ENCODE assay signal across 9 mouse cellular contexts in genomic region chr7:144775804-144776447, GRCm38 (mm10). TPM values are rescaled to one million over a fixed set of nuclear protein-coding genes. Genes with fewer than 3 reads are reported as not detected.
DNase-seq lines count a peak whose midpoint lies in the region; ATAC-seq and TF ChIP-seq lines count a peak whose summit lies in the region.
"Had no signal": no experiment of that assay in that cellular context is flagged by ENCODE, and none has a peak within 500 bp of the region (broad histone marks: within the 10 kb centered on the region; RNA-seq: fewer than 3 reads in every experiment).

No protein-coding gene starts in this region.

- peak; percentile 91 for TF ChIP-seq CTCF in gastrocnemius, adult 2 months (IDR thresholded peaks at IDR 0.05)
- TF ChIP-seq CTCF in left cerebral cortex, adult 2 months (IDR thresholded peaks at IDR 0.05), result peak; percentile 94

- intact Hi-C loops in gastrocnemius, adult 2 months (cut with DNase I), result loop anchor here (1.0 to 5.0 kb wide), 3 partner anchors 187 to 559 kb away; no protein-coding TSS in a partner anchor
- intact Hi-C loops in left cerebral cortex, adult 2 months (cut with DNase I), result loop anchor here (1.0 to 10.0 kb wide), 2 partner anchors 189 to 701 kb away; no protein-coding TSS in a partner anchor

- no peaks in the 10 kb centered on the region for H3K9me3 ChIP-seq in hindbrain, embryonic 16.5 days (ENCODE audit: control insufficient read depth, low read length)

- H3K4me2 ChIP-seq in hindbrain, embryonic 16.5 days (ENCODE audit: low read length), result no peak overlapping the region

- no peaks in the 10 kb centered on the region for H3K4me1 ChIP-seq in hindbrain, embryonic 16.5 days (ENCODE audit: control insufficient read depth, insufficient read depth, low read depth, low read length)

- no peak overlapping the region for H3K9ac ChIP-seq in hindbrain, embryonic 16.5 days (ENCODE audit: low read depth, low read length)

- no peaks in the 10 kb centered on the region for H3K36me3 ChIP-seq in hindbrain, embryonic 16.5 days (ENCODE audit: control insufficient read depth, insufficient read depth, low read length)

- no peak overlapping the region for H3K4me3 ChIP-seq in gastrocnemius, adult 2 months
- no peak overlapping the region for H3K4me3 ChIP-seq in hindbrain, embryonic 16.5 days (ENCODE audit: low read length)
- no peak overlapping the region for H3K4me3 ChIP-seq in left cerebral cortex, adult 2 months
- H3K4me3 ChIP-seq: myocyte had no signal

- peak; percentile 70 for ATAC-seq in hindbrain, embryonic 16.5 days
- ATAC-seq in megakaryocyte progenitor cell, adult 5-6 weeks (replicated peaks; ENCODE audit: poor library complexity), result peak; percentile 83

- no peaks in the 10 kb centered on the region for H3K27me3 ChIP-seq in hindbrain, embryonic 16.5 days (replicated peaks; ENCODE audit: control insufficient read depth, insufficient read depth, low read length)

- WGBS in hindbrain, embryonic 16.5 days, result 32% methylated on average over 6 of the region's 6 CpGs

- DNase-seq in WW6 (ENCODE audit: low read depth, low spot score), result peak; percentile 53
- peak; percentile 86 to 88 for DNase-seq in cerebellum, postnatal 4 days (ENCODE audit: low spot score in 2 of 2)
- peak; percentile 87 for DNase-seq in gastrocnemius, adult 2 months
- peak; percentile 82 to 88 for DNase-seq in left cerebral cortex, adult 2 months (ENCODE audit: extremely low spot score in 1 of 2, low spot score in 2 of 2)
- DNase-seq in right cerebral cortex, postnatal 10 days (ENCODE audit: low spot score in 2 of 2), result peak; percentile 70 to 90
- peak; percentile 91 for DNase-seq in urinary bladder, postnatal 14 days (ENCODE audit: low spot score)

- H3K27ac ChIP-seq in gastrocnemius, adult 2 months, result no peak overlapping the region
- no peak overlapping the region for H3K27ac ChIP-seq in hindbrain, embryonic 16.5 days (ENCODE audit: low read depth, low read length)
- no peak overlapping the region for H3K27ac ChIP-seq in left cerebral cortex, adult 2 months

RNA-seq across cellular contexts. Expression of gene Ano1, which starts 24.2 kb away (rescaled TPM):
- 1 to 10 TPM; 2.9 to 3.7 TPM for total RNA-seq in gastrocnemius, adult 2 months (2021)
- 5.2 and 5.7 TPM in 2 replicates for polyA plus RNA-seq in hindbrain, embryonic 16.5 days (2015; fragmentation: Nextera tagmentation; extraction: Ambion mirVana)
- 1 to 10 TPM; 2.2 to 4.5 TPM for total RNA-seq in left cerebral cortex, adult 2 months (2021)
- not detected in 2 replicates for total RNA-seq in megakaryocyte progenitor cell, adult 5-6 weeks (2015)
- not detected in 2 replicates for total RNA-seq in megakaryocyte progenitor cell, adult 5-6 weeks (2017)
